Mouse (Mus musculus): ENCODE data around the gene Upp1.

Upp1 gene

GRCm38 (mm10) chr11:9159953-9160352 lies 42.0 kb downstream of the Upp1 start:
- no peak for DNase-seq (ENCODE audit: low read depth, low spot score)

- no peak for DNase-seq (ENCODE audit: low read depth, low spot score)
These were observed 49.4 kb downstream of the Upp1 start for GRCm38 (mm10) chr11:9167331-9167730.

DNA sequence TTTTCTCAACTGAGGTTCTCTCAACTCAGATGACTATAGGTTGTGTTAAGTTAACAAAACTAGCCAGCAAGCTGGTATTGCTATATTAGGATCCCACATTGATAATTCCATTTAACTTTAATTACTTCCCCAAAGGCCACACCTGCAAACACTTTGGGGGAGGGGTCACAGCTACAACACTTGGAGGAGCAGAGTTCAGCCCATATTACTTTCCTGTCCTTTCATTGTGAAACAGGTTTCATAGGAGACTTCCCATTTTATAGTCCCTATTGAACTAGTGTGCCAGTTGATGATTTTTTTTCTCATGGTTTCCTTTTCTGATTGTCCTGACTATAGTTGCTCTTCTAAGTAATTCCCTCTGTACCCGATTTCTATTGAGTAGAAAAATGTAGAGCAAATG lies 63.6 kb downstream of the Upp1 start:
- DNase-seq (ENCODE audit: low read depth, low spot score), result no peak

Measured in retina, adult 2 months (tissue).